Mouse (Mus musculus): ENCODE measurements at regions not wholly inside any gene's neighbourhood (a gene's known extent, or its start where the extent isn't known, plus 50 kb on each side); places are given as distances from the start of the nearest gene placed in this dataset.
"Not testable (repeated sequence)": the region's sequence is repeated elsewhere in the genome, so short reads cannot be mapped to it uniquely, and the experiment has no call there.

GRCm38 (mm10) chr8:118209301-118209700 lies 74.2 kb upstream of the Cdh13 start:
- not testable (repeated sequence) for DNase-seq

- DNase-seq: no peak
Measured at GRCm38 (mm10) chr8:118190866-118191265, 92.7 kb upstream of the Cdh13 start.

GRCm38 (mm10) chr8:118189226-118189625 lies 94.3 kb upstream of the Cdh13 start:
- peak in 1 of 2 experiments; percentile 8 for DNase-seq

GRCm38 (mm10) chr8:118169001-118169413 lies 114.5 kb upstream of the Cdh13 start:
- no peak for DNase-seq

- DNase-seq: peak; percentile 5 to 13
Measured at GRCm38 (mm10) chr8:118162171-118162570, 121.4 kb upstream of the Cdh13 start.

GRCm38 (mm10) chr8:118147359-118148205 lies 136.0 kb upstream of the Cdh13 start:
- no peak for DNase-seq

GRCm38 (mm10) chr8:118144546-118144945 lies 139.0 kb upstream of the Cdh13 start:
- no peak for DNase-seq

- DNase-seq: no peak
Measured at GRCm38 (mm10) chr8:118142311-118142710, 141.2 kb upstream of the Cdh13 start.

- DNase-seq: no peak
Measured at GRCm38 (mm10) chr8:118139928-118140327, 143.6 kb upstream of the Cdh13 start.

GRCm38 (mm10) chr8:118137846-118138245 lies 145.7 kb upstream of the Cdh13 start:
- DNase-seq: no peak

GRCm38 (mm10) chr8:118124993-118125392 lies 158.5 kb upstream of the Cdh13 start:
- no peak for DNase-seq

GRCm38 (mm10) chr8:118114253-118114652 lies 169.3 kb upstream of the Cdh13 start:
- DNase-seq: no peak

GRCm38 (mm10) chr8:118104464-118105050 lies 179.0 kb upstream of the Cdh13 start:
- DNase-seq: peak; percentile 6 to 19

- DNase-seq: no peak
Measured at GRCm38 (mm10) chr8:118101346-118101745, 182.2 kb upstream of the Cdh13 start.

GRCm38 (mm10) chr8:118062736-118063135 lies 220.8 kb upstream of the Cdh13 start:
- DNase-seq: no peak

GRCm38 (mm10) chr8:118056781-118057180 lies 226.8 kb upstream of the Cdh13 start:
- DNase-seq: no peak

- DNase-seq: no peak
Measured at GRCm38 (mm10) chr8:118055536-118055935, 228.0 kb upstream of the Cdh13 start.

GRCm38 (mm10) chr8:118050386-118050785 lies 233.1 kb upstream of the Cdh13 start:
- no peak for DNase-seq

- no peak for DNase-seq
Measured at GRCm38 (mm10) chr8:118042253-118042860, 240.6 kb upstream of the Mphosph6 start.

GRCm38 (mm10) chr8:118041253-118041652 lies 239.5 kb upstream of the Mphosph6 start:
- no peak for DNase-seq

GRCm38 (mm10) chr8:118037801-118038200 lies 236.1 kb upstream of the Mphosph6 start:
- no peak for DNase-seq

- DNase-seq: no peak
Measured at GRCm38 (mm10) chr8:118034051-118034450, 232.3 kb upstream of the Mphosph6 start.

- no peak for DNase-seq
Measured at GRCm38 (mm10) chr8:118031406-118031805, 229.7 kb upstream of the Mphosph6 start.
